21 mouse cellular contexts compared by ENCODE assay signal in genomic region chr11:58326781-58327180, GRCm38 (mm10). TPM values are rescaled to one million over a fixed set of nuclear protein-coding genes. Genes with fewer than 3 reads are reported as not detected.
DNase-seq lines count a peak whose midpoint lies in the region; ATAC-seq and TF ChIP-seq lines count a peak whose summit lies in the region.
"Had no signal": no experiment of that assay in that cellular context is flagged by ENCODE, and none has a peak within 500 bp of the region (broad histone marks: within the 10 kb centered on the region; RNA-seq: fewer than 3 reads in every experiment).

No protein-coding gene starts in this region.

- no peaks in the 10 kb centered on the region for H3K27me3 ChIP-seq in hindbrain, postnatal 0 days (ENCODE audit: insufficient read depth, low read length)
- H3K27me3 ChIP-seq in hindbrain, embryonic 10.5 days (ENCODE audit: insufficient read depth, poor library complexity, severe bottlenecking), result no peaks in the 10 kb centered on the region
- H3K27me3 ChIP-seq in midbrain, postnatal 0 days (ENCODE audit: insufficient read depth, low read length), result no peaks in the 10 kb centered on the region
- no peaks in the 10 kb centered on the region for H3K27me3 ChIP-seq in midbrain, embryonic 15.5 days (replicated peaks)
- no peaks in the 10 kb centered on the region for H3K27me3 ChIP-seq in stomach, postnatal 0 days (ENCODE audit: control insufficient read depth, insufficient read depth, low read length)
- H3K27me3 ChIP-seq: heart, embryonic 12.5 days; limb, embryonic 15.5 days had no signal

- peaks cover 30% of the 10 kb centered on the region for H3K4me1 ChIP-seq in hindbrain, postnatal 0 days (ENCODE audit: insufficient read depth, low read length)
- peaks cover 42% of the 10 kb centered on the region for H3K4me1 ChIP-seq in hindbrain, embryonic 10.5 days (replicated peaks)
- peaks cover 17% of the 10 kb centered on the region for H3K4me1 ChIP-seq in midbrain, postnatal 0 days (ENCODE audit: insufficient read depth, low read length)
- H3K4me1 ChIP-seq in midbrain, embryonic 15.5 days, result peaks cover 40% of the 10 kb centered on the region
- peaks cover 11% of the 10 kb centered on the region for H3K4me1 ChIP-seq in stomach, postnatal 0 days (replicated peaks; ENCODE audit: control insufficient read depth, insufficient read depth)

- no peak overlapping the region for H3K9ac ChIP-seq in hindbrain, postnatal 0 days (replicated peaks; ENCODE audit: low read length)
- H3K9ac ChIP-seq in midbrain, postnatal 0 days (replicated peaks; ENCODE audit: low read length, poor library complexity, severe bottlenecking), result no peak overlapping the region
- H3K9ac ChIP-seq in midbrain, embryonic 15.5 days, result no peak overlapping the region
- no peak overlapping the region for H3K9ac ChIP-seq in stomach, postnatal 0 days (ENCODE audit: low read length)
- H3K9ac ChIP-seq: heart, embryonic 12.5 days; hindbrain, embryonic 14.5 days; limb, embryonic 15.5 days had no signal

- no peak for TF ChIP-seq EP300 in stomach, postnatal 0 days (optimal IDR thresholded peaks at IDR 0.05)

- 100% methylated on average over 3 of the region's 3 CpGs for WGBS in hindbrain, postnatal 0 days
- 92% methylated on average over 3 of the region's 3 CpGs for WGBS in hindbrain, embryonic 10.5 days
- 93% methylated on average over 3 of the region's 3 CpGs for WGBS in midbrain, postnatal 0 days
- 96% methylated on average over 3 of the region's 3 CpGs for WGBS in midbrain, embryonic 15.5 days
- 95% methylated on average over 3 of the region's 3 CpGs for WGBS in stomach, postnatal 0 days

- no peak overlapping the region for H3K27ac ChIP-seq in hindbrain, postnatal 0 days
- H3K27ac ChIP-seq in hindbrain, embryonic 10.5 days, result no peak overlapping the region
- no peak overlapping the region for H3K27ac ChIP-seq in midbrain, postnatal 0 days (ENCODE audit: low read depth, low read length)
- no peak overlapping the region for H3K27ac ChIP-seq in midbrain, embryonic 15.5 days
- no peak overlapping the region for H3K27ac ChIP-seq in stomach, postnatal 0 days (replicated peaks)
- H3K27ac ChIP-seq: hindbrain, embryonic 14.5 days; limb, embryonic 15.5 days had no signal

- H3K36me3 ChIP-seq in hindbrain, postnatal 0 days (ENCODE audit: insufficient read depth, low read length), result no peaks in the 10 kb centered on the region
- H3K36me3 ChIP-seq in hindbrain, embryonic 10.5 days, result peaks cover 23% of the 10 kb centered on the region
- H3K36me3 ChIP-seq in midbrain, postnatal 0 days (ENCODE audit: insufficient read depth, low read length), result 0 out of 2 replicates have a peak, but pooled peaks cover 1% of the 10 kb centered on the region
- H3K36me3 ChIP-seq in midbrain, embryonic 15.5 days (replicated peaks), result 0 out of 2 replicates have a peak, but pooled peaks cover 4% of the 10 kb centered on the region
- no peaks in the 10 kb centered on the region; the same call in 1 of the 2 replicates for H3K36me3 ChIP-seq in stomach, postnatal 0 days (ENCODE audit: control insufficient read depth, insufficient read depth, low read length)

- DNase-seq in hindbrain, postnatal 0 days (ENCODE audit: low spot score), result no peak
- DNase-seq in hindbrain, embryonic 10.5 days (ENCODE audit: low spot score), result no peak
- no peak for DNase-seq in midbrain, postnatal 0 days (ENCODE audit: low spot score)
- DNase-seq in brain, embryonic 14.5 days (ENCODE audit: low read depth), result no peak
- no peak for DNase-seq in stomach, postnatal 0 days (ENCODE audit: low spot score)
- DNase-seq in frontal cortex, postnatal 36 days (ENCODE audit: low spot score in 2 of 2), result no peak
- DNase-seq in layer of hippocampus, postnatal 25 days (ENCODE audit: extremely low spot score in 1 of 2, low spot score in 1 of 2), result no peak
- DNase-seq: adrenal gland, adult 2 months; kidney, postnatal 25 days; right cerebral cortex, postnatal 14 days had no signal

- H3K4me3 ChIP-seq in hindbrain, postnatal 0 days (ENCODE audit: low read length), result no peak overlapping the region
- no peak overlapping the region for H3K4me3 ChIP-seq in hindbrain, embryonic 10.5 days
- H3K4me3 ChIP-seq in midbrain, postnatal 0 days (ENCODE audit: low read depth, low read length), result no peak overlapping the region
- H3K4me3 ChIP-seq in midbrain, embryonic 15.5 days, result no peak overlapping the region
- no peak overlapping the region for H3K4me3 ChIP-seq in stomach, postnatal 0 days (ENCODE audit: low read depth, low read length)
- H3K4me3 ChIP-seq: heart, embryonic 12.5 days; limb, embryonic 15.5 days had no signal

- H3K4me2 ChIP-seq in hindbrain, postnatal 0 days (ENCODE audit: low read depth, low read length), result no peak overlapping the region
- no peak overlapping the region for H3K4me2 ChIP-seq in midbrain, postnatal 0 days (ENCODE audit: low read depth, low read length, poor library complexity, severe bottlenecking)
- H3K4me2 ChIP-seq in midbrain, embryonic 15.5 days, result no peak overlapping the region
- no peak overlapping the region for H3K4me2 ChIP-seq in stomach, postnatal 0 days (replicated peaks; ENCODE audit: low read depth)
- H3K4me2 ChIP-seq: heart, embryonic 12.5 days; hindbrain, embryonic 14.5 days; limb, embryonic 15.5 days had no signal

- TF ChIP-seq POLR2A in brain, embryonic 14.5 days (IDR thresholded peaks at IDR 0.05; ENCODE audit: borderline replicate concordance, extremely low read depth, insufficient read depth, insufficient read length, poor library complexity, severe bottlenecking), result no peak

- TF ChIP-seq CTCF in hindbrain, postnatal 0 days (IDR thresholded peaks at IDR 0.05; ENCODE audit: low read depth), result 0 out of 2 replicates have a peak, but pooled peaks have one; percentile 29
- peak; percentile 44 for TF ChIP-seq CTCF in midbrain, postnatal 0 days (IDR thresholded peaks at IDR 0.05)
- peak; percentile 10; the same call in 1 of the 2 replicates for TF ChIP-seq CTCF in brain, embryonic 14.5 days (IDR thresholded peaks at IDR 0.05; ENCODE audit: borderline replicate concordance, extremely low read depth, insufficient read depth, insufficient read length)
- peak; percentile 48 for TF ChIP-seq CTCF in stomach, postnatal 0 days (IDR thresholded peaks at IDR 0.05; ENCODE audit: low read depth)

- H3K9me3 ChIP-seq in hindbrain, postnatal 0 days (ENCODE audit: low read length), result no peaks in the 10 kb centered on the region
- H3K9me3 ChIP-seq in hindbrain, embryonic 10.5 days, result no peaks in the 10 kb centered on the region
- no peaks in the 10 kb centered on the region for H3K9me3 ChIP-seq in midbrain, postnatal 0 days (ENCODE audit: low read length)
- H3K9me3 ChIP-seq in midbrain, embryonic 15.5 days, result no peaks in the 10 kb centered on the region
- no peaks in the 10 kb centered on the region for H3K9me3 ChIP-seq in stomach, postnatal 0 days (ENCODE audit: control insufficient read depth, low read length)
- H3K9me3 ChIP-seq: heart, embryonic 12.5 days; limb, embryonic 15.5 days had no signal

- ATAC-seq in hindbrain, postnatal 0 days, result no peak
- no peak for ATAC-seq in midbrain, postnatal 0 days (ENCODE audit: low FRiP score)
- ATAC-seq in midbrain, embryonic 15.5 days (replicated peaks), result no peak
- no peak for ATAC-seq in stomach, postnatal 0 days (ENCODE audit: low FRiP score, low TSS enrichment)

RNA-seq across cellular contexts. Expression of gene Zfp672, which starts 3.4 kb away (rescaled TPM):
- 36.3 and 42.9 TPM in 2 replicates for total RNA-seq in hindbrain, postnatal 0 days (2014; rRNA removed)
- polyA plus RNA-seq in hindbrain, postnatal 0 days (2015; fragmentation: Nextera tagmentation; extraction: Ambion mirVana), result 43.8 TPM in 2 replicates
- 28.4 and 30.4 TPM in 2 replicates for polyA plus RNA-seq in hindbrain, embryonic 10.5 days (2016; fragmentation: Nextera tagmentation; extraction: Ambion mirVana)
- 38.1 and 42.1 TPM in 2 replicates for total RNA-seq in midbrain, postnatal 0 days (2014; rRNA removed)
- polyA plus RNA-seq in midbrain, postnatal 0 days (2015; fragmentation: Nextera tagmentation; extraction: Ambion mirVana), result 41.1 and 46.9 TPM in 2 replicates
- 40.6 and 42.7 TPM in 2 replicates for polyA plus RNA-seq in midbrain, embryonic 15.5 days (2015; fragmentation: Nextera tagmentation; extraction: Ambion mirVana)
- polyA plus RNA-seq in brain, embryonic 14.5 days (2012; rRNA removed), result 41.9 and 47.0 TPM in 2 replicates
- 76.0 and 78.4 TPM in 2 replicates for polyA plus RNA-seq in stomach, postnatal 0 days (2015; fragmentation: Nextera tagmentation; extraction: Ambion mirVana)
- 10 to 100 TPM; 45.9 to 47.7 TPM for total RNA-seq in layer of hippocampus, postnatal 25 days (2021)

RNA-seq across cellular contexts. Expression of gene Sh3bp5l, which starts 3.7 kb away (rescaled TPM):
- total RNA-seq in hindbrain, postnatal 0 days (2014; rRNA removed), result 51.8 and 55.4 TPM in 2 replicates
- 39.7 and 40.3 TPM in 2 replicates for polyA plus RNA-seq in hindbrain, postnatal 0 days (2015; fragmentation: Nextera tagmentation; extraction: Ambion mirVana)
- 50.7 and 52.0 TPM in 2 replicates for polyA plus RNA-seq in hindbrain, embryonic 10.5 days (2016; fragmentation: Nextera tagmentation; extraction: Ambion mirVana)
- 44.0 and 53.8 TPM in 2 replicates for total RNA-seq in midbrain, postnatal 0 days (2014; rRNA removed)
- polyA plus RNA-seq in midbrain, postnatal 0 days (2015; fragmentation: Nextera tagmentation; extraction: Ambion mirVana), result 42.4 and 46.3 TPM in 2 replicates
- polyA plus RNA-seq in midbrain, embryonic 15.5 days (2015; fragmentation: Nextera tagmentation; extraction: Ambion mirVana), result 53.4 and 55.8 TPM in 2 replicates
- polyA plus RNA-seq in brain, embryonic 14.5 days (2012; rRNA removed), result 39.9 and 46.8 TPM in 2 replicates
- polyA plus RNA-seq in stomach, postnatal 0 days (2015; fragmentation: Nextera tagmentation; extraction: Ambion mirVana), result 33.6 and 34.1 TPM in 2 replicates
- total RNA-seq in layer of hippocampus, postnatal 25 days (2021), result 10 to 100 TPM; 55.1 to 55.8 TPM

RNA-seq across cellular contexts. Expression of gene Zfp692, which starts 19.9 kb away (rescaled TPM):
- total RNA-seq in hindbrain, postnatal 0 days (2014; rRNA removed), result 23.9 and 27.8 TPM in 2 replicates
- polyA plus RNA-seq in hindbrain, postnatal 0 days (2015; fragmentation: Nextera tagmentation; extraction: Ambion mirVana), result 19.7 and 21.9 TPM in 2 replicates
- 24.2 and 28.2 TPM in 2 replicates for polyA plus RNA-seq in hindbrain, embryonic 10.5 days (2016; fragmentation: Nextera tagmentation; extraction: Ambion mirVana)
- total RNA-seq in midbrain, postnatal 0 days (2014; rRNA removed), result 24.4 and 26.0 TPM in 2 replicates
- polyA plus RNA-seq in midbrain, postnatal 0 days (2015; fragmentation: Nextera tagmentation; extraction: Ambion mirVana), result 20.1 and 22.6 TPM in 2 replicates
- polyA plus RNA-seq in midbrain, embryonic 15.5 days (2015; fragmentation: Nextera tagmentation; extraction: Ambion mirVana), result 30.5 and 32.5 TPM in 2 replicates
- 43.0 and 83.0 TPM in 2 replicates for polyA plus RNA-seq in brain, embryonic 14.5 days (2012; rRNA removed)
- 13.7 and 14.8 TPM in 2 replicates for polyA plus RNA-seq in stomach, postnatal 0 days (2015; fragmentation: Nextera tagmentation; extraction: Ambion mirVana)
- 10 to 100 TPM; 19.3 to 28.6 TPM for total RNA-seq in layer of hippocampus, postnatal 25 days (2021)

RNA-seq across cellular contexts. Expression of gene Lypd8, which starts 52.1 kb away (rescaled TPM):
- not detected in 2 replicates for total RNA-seq in hindbrain, postnatal 0 days (2014; rRNA removed)
- not detected in 2 replicates for polyA plus RNA-seq in hindbrain, postnatal 0 days (2015; fragmentation: Nextera tagmentation; extraction: Ambion mirVana)
- polyA plus RNA-seq in hindbrain, embryonic 10.5 days (2016; fragmentation: Nextera tagmentation; extraction: Ambion mirVana), result not detected in 2 replicates
- not detected in 2 replicates for total RNA-seq in midbrain, postnatal 0 days (2014; rRNA removed)
- not detected in 2 replicates for polyA plus RNA-seq in midbrain, postnatal 0 days (2015; fragmentation: Nextera tagmentation; extraction: Ambion mirVana)
- 0.31 TPM in 1 of 2 replicates, not detected in the other for polyA plus RNA-seq in midbrain, embryonic 15.5 days (2015; fragmentation: Nextera tagmentation; extraction: Ambion mirVana)
- 0.27 and 0.34 TPM in 2 replicates for polyA plus RNA-seq in brain, embryonic 14.5 days (2012; rRNA removed)
- 1,014 and 1,152 TPM in 2 replicates for polyA plus RNA-seq in stomach, postnatal 0 days (2015; fragmentation: Nextera tagmentation; extraction: Ambion mirVana)
- under 1 TPM in 1 of 2 experiments, not detected in 1; 0.25 TPM for total RNA-seq in layer of hippocampus, postnatal 25 days (2021)
- total RNA-seq: adrenal gland, adult 2 months; gastrocnemius, adult 8-10 months; left cerebral cortex, adult 18-20 months; megakaryocyte progenitor cell, adult 5-6 weeks; monocyte, adult 5-6 weeks had no signal
- polyA plus RNA-seq: embryonic facial prominence, embryonic 11.5 days; forebrain, embryonic 11.5 days; heart, embryonic 12.5 days; hindbrain, embryonic 14.5 days; limb, embryonic 15.5 days had no signal

RNA-seq across cellular contexts. Expression of gene 4930438A08Rik, which starts 52.2 kb away (rescaled TPM):
- total RNA-seq in hindbrain, postnatal 0 days (2014; rRNA removed), result not detected in 2 replicates
- polyA plus RNA-seq in hindbrain, postnatal 0 days (2015; fragmentation: Nextera tagmentation; extraction: Ambion mirVana), result not detected in 2 replicates
- 0.12 and 0.14 TPM in 2 replicates for polyA plus RNA-seq in hindbrain, embryonic 10.5 days (2016; fragmentation: Nextera tagmentation; extraction: Ambion mirVana)
- 0.09 and 0.38 TPM in 2 replicates for total RNA-seq in midbrain, postnatal 0 days (2014; rRNA removed)
- not detected in 2 replicates for polyA plus RNA-seq in midbrain, postnatal 0 days (2015; fragmentation: Nextera tagmentation; extraction: Ambion mirVana)
- not detected in 2 replicates for polyA plus RNA-seq in midbrain, embryonic 15.5 days (2015; fragmentation: Nextera tagmentation; extraction: Ambion mirVana)
- polyA plus RNA-seq in brain, embryonic 14.5 days (2012; rRNA removed), result not detected in 2 replicates
- polyA plus RNA-seq in stomach, postnatal 0 days (2015; fragmentation: Nextera tagmentation; extraction: Ambion mirVana), result 0.49 and 0.50 TPM in 2 replicates
- total RNA-seq in layer of hippocampus, postnatal 25 days (2021), result not detected
- total RNA-seq: adrenal gland, adult 2 months; gastrocnemius, adult 8-10 months; left cerebral cortex, adult 18-20 months; monocyte, adult 5-6 weeks had no signal
- polyA plus RNA-seq: heart, embryonic 12.5 days; hindbrain, embryonic 14.5 days; stomach, embryonic 14.5 days had no signal
